Mouse (Mus musculus): Measurements from ENCODE around the gene Nckap5. TPM values are rescaled to one million over a fixed set of nuclear protein-coding genes. Genes with fewer than 3 reads are reported as not detected.

The Nckap5 gene
- polyA plus RNA-seq, 1 experiment from 2014 or later = 1.5 TPM

- TF ChIP-seq CTCF (IDR thresholded peaks at IDR 0.05) = no peak
- in situ Hi-C loops (cut with MboI; ENCODE audit: low pct_unique_long_range_greater_than_20kb) = no loop called here
- ATAC-seq = no peak
- POLR2A ChIA-PET = no interaction called here
- no peaks in the 10 kb centered on the region for H3K27me3 ChIP-seq
- DNase-seq (ENCODE audit: low read depth, low spot score) = no peak
- CTCF ChIA-PET = interaction anchor here (1.1 kb wide), 1 partner anchor 33 kb away, joined by 3 read pairs; no protein-coding TSS in a partner anchor
Observed at GRCm38 (mm10) chr1:126360531-126361220, 469.9 kb downstream of the Nckap5 start.

- DNase-seq (ENCODE audit: low read depth, low spot score) (no peak), ATAC-seq (no peak)
- CTCF ChIA-PET = interaction anchor here (1.1 kb wide), 1 partner anchor 33 kb away, joined by 3 read pairs; no protein-coding TSS in a partner anchor
- in situ Hi-C loops (cut with MboI; ENCODE audit: low pct_unique_long_range_greater_than_20kb) = no loop called here
- H3K27me3 ChIP-seq = no peaks in the 10 kb centered on the region
- POLR2A ChIA-PET = no interaction called here
- TF ChIP-seq CTCF (IDR thresholded peaks at IDR 0.05) = no peak
Observed at GRCm38 (mm10) chr1:126360111-126360510, 470.5 kb downstream of the Nckap5 start.

GRCm38 (mm10) chr1:126341806-126342205 is 488.8 kb downstream of the Nckap5 start:
- no peak for DNase-seq (ENCODE audit: low read depth, low spot score)
- ChIA-PET POLR2A (no interaction called here), CTCF (no interaction called here)
- TF ChIP-seq CTCF (IDR thresholded peaks at IDR 0.05) = no peak
- no peaks in the 10 kb centered on the region for H3K27me3 ChIP-seq
- in situ Hi-C loops (cut with MboI; ENCODE audit: low pct_unique_long_range_greater_than_20kb) = no loop called here
- ATAC-seq = no peak

- TF ChIP-seq CTCF (IDR thresholded peaks at IDR 0.05) = no peak
- in situ Hi-C loops (cut with MboI; ENCODE audit: low pct_unique_long_range_greater_than_20kb) = no loop called here
- ATAC-seq (no peak), DNase-seq (ENCODE audit: low read depth, low spot score) (no peak)
- H3K27me3 ChIP-seq = no peaks in the 10 kb centered on the region
- ChIA-PET CTCF (no interaction called here), POLR2A (no interaction called here)
Observed at GRCm38 (mm10) chr1:126339250-126339649, 491.3 kb downstream of the Nckap5 start.

GRCm38 (mm10) chr1:126334202-126334601 is 496.4 kb downstream of the Nckap5 start:
- DNase-seq (ENCODE audit: low read depth, low spot score) = no peak
- ChIA-PET POLR2A (no interaction called here), CTCF (no interaction called here)
- in situ Hi-C loops (cut with MboI; ENCODE audit: low pct_unique_long_range_greater_than_20kb) = no loop called here
- H3K27me3 ChIP-seq = no peaks in the 10 kb centered on the region
- no peak for ATAC-seq
- no peak for TF ChIP-seq CTCF (IDR thresholded peaks at IDR 0.05)

DNA sequence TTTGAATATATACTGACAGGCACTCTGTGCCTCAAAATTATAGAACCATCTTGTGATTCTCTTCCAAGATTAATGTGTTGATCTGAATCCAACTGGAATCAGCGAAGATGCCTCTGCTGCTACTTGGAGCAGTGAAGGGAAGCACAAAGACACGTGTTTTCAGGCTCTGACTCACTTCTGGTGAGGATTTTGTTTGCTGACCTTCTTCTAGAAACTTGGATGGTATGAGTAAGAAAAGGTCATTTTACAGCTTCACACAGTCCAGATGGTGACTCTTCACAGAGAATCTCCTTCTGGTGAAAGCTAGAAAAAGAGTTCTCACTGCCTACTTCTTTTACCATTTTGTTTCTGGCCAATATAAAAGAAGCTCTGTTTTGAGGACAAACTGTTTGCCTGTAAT is 498.6 kb downstream of the Nckap5 start:
- ATAC-seq (peak; percentile 88), DNase-seq (ENCODE audit: low read depth, low spot score) (peak; percentile 10)
- no peak for TF ChIP-seq CTCF (IDR thresholded peaks at IDR 0.05)
- in situ Hi-C loops (cut with MboI; ENCODE audit: low pct_unique_long_range_greater_than_20kb) = no loop called here
- ChIA-PET CTCF (no interaction called here), POLR2A (interaction anchor here (0.6 kb wide), 1 partner anchor 121 kb away, joined by 5 read pairs; no protein-coding TSS in a partner anchor)
- no peaks in the 10 kb centered on the region for H3K27me3 ChIP-seq

GRCm38 (mm10) chr1:126320696-126321095 is 509.9 kb downstream of the Nckap5 start:
- no peak for TF ChIP-seq CTCF (IDR thresholded peaks at IDR 0.05)
- H3K27me3 ChIP-seq = no peaks in the 10 kb centered on the region
- CTCF ChIA-PET = no interaction called here
- POLR2A ChIA-PET = interaction anchor here (0.8 kb wide), 1 partner anchor 11 kb away, joined by 3 read pairs; no protein-coding TSS in a partner anchor
- in situ Hi-C loops (cut with MboI; ENCODE audit: low pct_unique_long_range_greater_than_20kb) = no loop called here
- DNase-seq (ENCODE audit: low read depth, low spot score) = no peak
- no peak for ATAC-seq

DNA sequence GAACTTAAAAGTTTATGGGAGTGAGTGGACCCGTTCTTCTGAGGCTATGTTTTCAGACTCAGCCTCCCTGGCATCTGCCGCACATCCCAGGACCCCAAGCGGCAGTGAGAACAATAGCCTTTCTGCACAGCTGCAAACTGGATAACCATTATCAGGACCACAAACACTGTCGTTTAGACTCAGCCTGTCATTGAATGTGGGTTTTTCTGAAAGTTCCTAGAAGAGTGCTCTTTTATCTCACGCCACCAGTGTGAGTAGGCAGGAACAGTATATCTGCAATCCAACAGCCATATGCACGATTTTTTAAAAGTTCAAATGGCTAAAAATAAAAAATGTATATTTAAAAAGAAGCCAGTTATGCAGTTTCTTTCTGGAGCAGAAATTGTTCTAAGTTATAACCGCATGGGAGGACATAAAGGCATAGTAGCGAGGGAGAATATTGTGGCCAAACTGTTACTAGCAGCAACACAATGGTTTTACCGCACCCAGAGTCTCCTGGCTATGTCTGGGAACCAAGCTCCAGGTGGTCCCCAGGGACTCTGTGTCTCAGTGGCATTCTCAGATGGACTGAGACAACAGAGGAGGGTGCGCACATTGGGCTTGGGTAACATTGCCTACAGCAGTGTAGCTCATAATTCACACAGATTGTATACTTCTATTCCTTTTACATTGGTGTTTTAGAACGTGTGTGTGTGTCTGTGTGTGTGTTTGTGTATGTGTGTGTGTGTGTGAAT is 512.6 kb downstream of the Nckap5 start:
- CTCF ChIA-PET = no interaction called here
- POLR2A ChIA-PET = no interaction called here
- ATAC-seq = no peak
- no peak for DNase-seq (ENCODE audit: low read depth, low spot score)
- no peak for TF ChIP-seq CTCF (IDR thresholded peaks at IDR 0.05)
- in situ Hi-C loops (cut with MboI; ENCODE audit: low pct_unique_long_range_greater_than_20kb) = no loop called here
- H3K27me3 ChIP-seq = no peaks in the 10 kb centered on the region

DNA sequence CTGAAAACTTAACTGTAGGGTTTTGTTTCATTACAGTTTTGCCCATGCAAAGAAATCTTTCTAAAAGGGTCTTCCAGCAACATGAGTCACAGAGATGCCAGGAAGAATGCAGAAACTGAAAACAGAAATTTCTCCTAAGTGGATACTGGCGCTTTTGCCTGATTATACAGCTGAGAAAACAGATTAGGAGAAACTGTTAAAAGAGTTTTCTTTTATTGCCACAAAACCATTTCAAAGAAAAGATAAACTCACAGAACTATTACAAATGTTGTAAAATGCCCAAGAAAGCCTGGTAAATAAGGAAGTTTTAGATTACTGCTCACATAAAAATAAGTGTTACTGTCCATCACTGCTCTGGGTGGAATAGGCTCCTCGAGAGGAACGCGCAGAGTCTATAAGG is 513.3 kb downstream of the Nckap5 start:
- ATAC-seq = no peak
- in situ Hi-C loops (cut with MboI; ENCODE audit: low pct_unique_long_range_greater_than_20kb) = no loop called here
- POLR2A ChIA-PET = no interaction called here

DNA sequence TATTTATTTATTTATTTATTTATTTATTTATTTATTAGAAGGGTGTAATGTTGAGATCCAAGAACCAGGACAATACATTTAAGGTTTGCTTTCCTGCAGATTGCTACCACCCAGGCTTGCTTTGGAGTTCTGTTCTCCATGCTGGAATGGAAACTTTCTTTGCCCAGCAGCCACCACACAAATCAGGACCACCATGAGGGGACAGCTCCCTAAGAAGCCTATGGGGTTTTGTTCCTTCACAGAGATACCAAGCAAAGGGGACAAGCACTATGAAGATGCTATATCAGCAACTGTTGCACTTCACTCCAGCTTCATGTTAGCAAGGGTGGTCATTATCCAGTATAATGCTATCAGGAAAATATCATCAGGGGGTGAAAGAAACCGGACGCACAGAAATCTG is 513.7 kb downstream of the Nckap5 start:
- ChIA-PET CTCF (no interaction called here), POLR2A (no interaction called here)
- no peak for ATAC-seq
- DNase-seq (ENCODE audit: low read depth, low spot score) = no peak
- no peaks in the 10 kb centered on the region for H3K27me3 ChIP-seq
- TF ChIP-seq CTCF (IDR thresholded peaks at IDR 0.05) = no peak
- in situ Hi-C loops (cut with MboI; ENCODE audit: low pct_unique_long_range_greater_than_20kb) = no loop called here

More for the DNA sequence above, 513.3 kb downstream of the Nckap5 start:
- CTCF ChIA-PET = no interaction called here
- no peak for TF ChIP-seq CTCF (IDR thresholded peaks at IDR 0.05)
- no peak for DNase-seq (ENCODE audit: low read depth, low spot score)
- no peaks in the 10 kb centered on the region for H3K27me3 ChIP-seq

GRCm38 (mm10) chr1:126301129-126301528 is 529.5 kb downstream of the Nckap5 start:
- no peaks in the 10 kb centered on the region for H3K27me3 ChIP-seq
- no peak for ATAC-seq
- DNase-seq (ENCODE audit: low read depth, low spot score) = no peak
- TF ChIP-seq CTCF (IDR thresholded peaks at IDR 0.05) = no peak
- POLR2A ChIA-PET = no interaction called here
- CTCF ChIA-PET = no interaction called here
- in situ Hi-C loops (cut with MboI; ENCODE audit: low pct_unique_long_range_greater_than_20kb) = no loop called here
